Mouse (Mus musculus): ENCODE measurements at regions not wholly inside any gene's neighbourhood (a gene's known extent, or its start where the extent isn't known, plus 50 kb on each side); places are given as distances from the start of the nearest gene placed in this dataset.

DNA sequence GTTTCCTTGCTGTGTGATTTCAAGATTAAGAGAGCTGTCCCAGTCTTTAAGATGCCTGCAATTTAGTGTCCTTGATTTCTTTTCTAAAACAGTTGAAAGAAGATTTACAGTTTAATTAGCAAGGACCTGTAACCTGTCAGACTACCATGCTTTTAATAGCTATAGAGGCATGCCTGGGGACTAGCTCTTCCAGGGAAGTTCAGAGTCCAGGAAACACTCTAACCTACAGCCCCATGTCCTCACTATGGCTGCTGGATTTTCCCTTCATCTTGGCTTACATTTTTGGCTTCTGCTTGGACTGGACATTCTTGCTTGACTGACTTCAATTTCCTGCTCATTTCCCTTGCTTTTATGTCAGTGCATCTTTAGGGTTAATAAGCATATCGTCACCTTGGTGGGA is 61.7 kb upstream of the Mtpn start:
- no peak for ATAC-seq (replicated peaks)
- no peaks in the 10 kb centered on the region for H3K9me3 ChIP-seq
- no peaks in the 10 kb centered on the region for H3K27me3 ChIP-seq
- no peaks in the 10 kb centered on the region for H3K36me3 ChIP-seq
- no peak overlapping the region for H3K4me3 ChIP-seq
- H3K9ac ChIP-seq (replicated peaks) = no peak overlapping the region
- 93% methylated on average over 1 of the region's 1 CpGs for WGBS
- no peak overlapping the region for H3K27ac ChIP-seq (replicated peaks)
- H3K4me1 ChIP-seq = 0 out of 2 replicates have a peak, but pooled peaks cover 5% of the 10 kb centered on the region
- H3K4me2 ChIP-seq (replicated peaks) = no peak overlapping the region

- Histone ChIP-seq H3K4me1 (0 out of 2 replicates have a peak, but pooled peaks cover 5% of the 10 kb centered on the region), H3K27me3 (no peaks in the 10 kb centered on the region), H3K9me3 (no peaks in the 10 kb centered on the region), H3K27ac (replicated peaks) (no peak overlapping the region), H3K4me3 (no peak overlapping the region), H3K36me3 (no peaks in the 10 kb centered on the region), H3K4me2 (replicated peaks) (no peak overlapping the region), H3K9ac (replicated peaks) (no peak overlapping the region)
- WGBS = 81% methylated on average over 1 of the region's 1 CpGs
- ATAC-seq (replicated peaks) = no peak
These were observed 60.2 kb upstream of the Mtpn start for GRCm38 (mm10) chr6:35599841-35600240.

- no peaks in the 10 kb centered on the region for H3K9me3 ChIP-seq
- H3K4me1 ChIP-seq = 0 out of 2 replicates have a peak, but pooled peaks cover 5% of the 10 kb centered on the region
- H3K4me2 ChIP-seq (replicated peaks) = no peak overlapping the region
- WGBS = 41% methylated on average over 12 of the region's 12 CpGs
- H3K27ac ChIP-seq (replicated peaks) = peak overlapping the region; percentile 44
- H3K9ac ChIP-seq (replicated peaks) = no peak overlapping the region
- no peaks in the 10 kb centered on the region for H3K27me3 ChIP-seq
- peak; percentile 78 for ATAC-seq (replicated peaks)
- H3K4me3 ChIP-seq = no peak overlapping the region
- H3K36me3 ChIP-seq = no peaks in the 10 kb centered on the region
These were observed 58.9 kb upstream of the Mtpn start for GRCm38 (mm10) chr6:35598406-35599185.

DNA sequence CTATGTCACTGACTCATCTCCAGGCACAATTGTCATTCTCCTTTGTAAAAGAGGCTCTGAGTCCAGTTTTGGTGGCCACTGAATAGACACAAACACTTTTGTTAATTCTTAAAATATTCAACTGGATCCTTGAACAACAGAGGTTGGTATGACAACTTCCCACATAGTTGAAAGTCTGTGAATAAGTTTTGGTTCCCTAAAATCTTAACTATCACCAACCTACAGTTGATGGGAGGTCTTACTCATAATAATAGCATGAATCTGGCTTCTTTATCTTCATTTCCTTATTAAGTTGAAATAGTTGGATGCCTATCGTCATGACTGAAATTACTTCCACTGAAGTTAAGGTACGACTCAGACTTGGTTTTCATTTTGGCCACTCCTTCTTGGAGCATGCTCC is 55.3 kb upstream of the Mtpn start:
- H3K27me3 ChIP-seq = no peaks in the 10 kb centered on the region
- no peak overlapping the region for H3K4me3 ChIP-seq
- no peak overlapping the region for H3K4me2 ChIP-seq (replicated peaks)
- 0 out of 2 replicates have a peak, but pooled peaks cover 5% of the 10 kb centered on the region for H3K4me1 ChIP-seq
- no peaks in the 10 kb centered on the region for H3K36me3 ChIP-seq
- H3K9me3 ChIP-seq = no peaks in the 10 kb centered on the region
- no peak overlapping the region for H3K27ac ChIP-seq (replicated peaks)
- WGBS = 84% methylated on average over 2 of the region's 2 CpGs
- no peak for ATAC-seq (replicated peaks)
- no peak overlapping the region for H3K9ac ChIP-seq (replicated peaks)

DNA sequence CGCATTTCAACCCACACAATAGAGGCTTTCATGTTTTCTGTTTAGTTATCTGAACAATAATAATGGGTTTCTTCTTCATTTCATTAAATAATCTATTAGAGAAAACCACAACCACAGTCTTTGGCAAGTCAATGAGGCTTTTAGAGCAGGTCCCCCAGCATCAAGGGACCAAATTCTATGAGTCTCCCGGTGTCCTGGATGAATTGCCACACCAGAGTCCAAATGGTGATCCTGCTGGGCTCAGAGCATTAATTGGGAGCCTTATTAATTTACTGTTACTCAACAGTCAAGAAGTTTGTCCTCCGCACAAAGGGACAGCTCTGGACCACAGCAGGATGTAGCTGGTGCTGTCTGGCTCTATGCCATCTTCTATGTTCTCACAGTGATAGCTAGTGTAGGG is 52.5 kb upstream of the Mtpn start:
- Histone ChIP-seq H3K4me1 (no peaks in the 10 kb centered on the region), H3K27me3 (no peaks in the 10 kb centered on the region), H3K27ac (replicated peaks) (no peak overlapping the region), H3K9ac (replicated peaks) (no peak overlapping the region), H3K9me3 (no peaks in the 10 kb centered on the region), H3K36me3 (no peaks in the 10 kb centered on the region), H3K4me3 (no peak overlapping the region), H3K4me2 (replicated peaks) (no peak overlapping the region)
- WGBS = 73% methylated on average over 3 of the region's 3 CpGs
- ATAC-seq (replicated peaks) = no peak

Measured in forebrain, embryonic 15.5 days (tissue).